Mouse (Mus musculus) bone marrow macrophage, adult 2 months (primary cell): ENCODE data around the gene Fam222b. TPM values are rescaled to one million over a fixed set of nuclear protein-coding genes. Genes with fewer than 3 reads are reported as not detected.

Experiments
- H3K27ac ChIP-seq: 2 replicates; pipeline ENCODE4 v1.5.1; 2012; ENCODE audit warnings: low read depth, low read length; ENCODE audit not compliant: insufficient read depth
- H3K4me1 ChIP-seq: 2 replicates; pipeline ENCODE4 v1.6.1; 2012; ENCODE audit warnings: low read length; ENCODE audit not compliant: control insufficient read depth, insufficient read depth
- H3K4me3 ChIP-seq: 2 replicates; pipeline ENCODE4 v1.5.1; 2012; ENCODE audit warnings: mild to moderate bottlenecking, low read length, moderate library complexity; ENCODE audit not compliant: insufficient read depth
- CTCF ChIP-seq: IDR thresholded peaks from 2 replicates; pipeline ENCODE4 v1.5.1; 2012; ENCODE audit warnings: low read depth, mild to moderate bottlenecking, low read length, moderate library complexity
- POLR2A ChIP-seq: IDR thresholded peaks from 2 replicates; pipeline ENCODE4 v1.6.1; 2012; ENCODE audit warnings: mild to moderate bottlenecking, low read depth, low read length, borderline replicate concordance
- polyA plus RNA-seq: library from polyadenylated mRNA; stranded (reverse); fragments of >200 nt; gene quantifications from 2 replicates; pipeline ENCODE4 v1.2.4, GENCODE M21; 2012; ENCODE audit not compliant: missing spikeins, insufficient read depth, insufficient read length

Fam222b gene
- polyA plus RNA-seq, 1 experiment: 11.4 TPM

GRCm38 (mm10) chr11:78151161-78151560 lies 56.7 kb downstream of the Fam222b start:
- Histone ChIP-seq H3K4me1 (no peaks in the 10 kb centered on the region), H3K27ac (no peak overlapping the region), H3K4me3 (no peak overlapping the region)
- TF ChIP-seq CTCF (peak; percentile 43; the same call in 1 of the 2 replicates), POLR2A (no peak)

- TF ChIP-seq CTCF (no peak), POLR2A (no peak)
- Histone ChIP-seq H3K4me1 (no peaks in the 10 kb centered on the region), H3K27ac (no peak overlapping the region), H3K4me3 (no peak overlapping the region)
These were observed 58.1 kb downstream of the Fam222b start for GRCm38 (mm10) chr11:78152299-78153231.

GRCm38 (mm10) chr11:78153778-78154177 lies 59.3 kb downstream of the Fam222b start:
- Histone ChIP-seq H3K27ac (no peak overlapping the region), H3K4me1 (no peaks in the 10 kb centered on the region), H3K4me3 (no peak overlapping the region)
- TF ChIP-seq CTCF: no peak
- TF ChIP-seq POLR2A: no peak

GRCm38 (mm10) chr11:78155674-78156073 lies 61.2 kb downstream of the Fam222b start:
- Histone ChIP-seq H3K4me3 (no peak overlapping the region), H3K4me1 (no peaks in the 10 kb centered on the region), H3K27ac (no peak overlapping the region)
- no peak for TF ChIP-seq CTCF
- TF ChIP-seq POLR2A: no peak

GRCm38 (mm10) chr11:78156156-78156699 lies 61.8 kb downstream of the Fam222b start:
- no peak overlapping the region for H3K4me3 ChIP-seq
- TF ChIP-seq CTCF (no peak), POLR2A (no peak)
- no peaks in the 10 kb centered on the region for H3K4me1 ChIP-seq
- no peak overlapping the region for H3K27ac ChIP-seq

- Histone ChIP-seq H3K4me3 (no peak overlapping the region), H3K4me1 (peaks cover 3% of the 10 kb centered on the region; the same call in 1 of the 2 replicates), H3K27ac (no peak overlapping the region)
- TF ChIP-seq POLR2A (no peak), CTCF (peak; percentile 66)
These were observed 64.6 kb downstream of the Fam222b start for GRCm38 (mm10) chr11:78159096-78159495.

- H3K4me1 ChIP-seq: peaks cover 5% of the 10 kb centered on the region; the same call in 1 of the 2 replicates
- TF ChIP-seq CTCF: no peak
- TF ChIP-seq POLR2A: no peak
- no peak overlapping the region for H3K4me3 ChIP-seq
- no peak overlapping the region for H3K27ac ChIP-seq
These were observed 65.1 kb downstream of the Fam222b start for GRCm38 (mm10) chr11:78159557-78159956.

- peaks cover 5% of the 10 kb centered on the region; the same call in 1 of the 2 replicates for H3K4me1 ChIP-seq
- H3K4me3 ChIP-seq: no peak overlapping the region
- H3K27ac ChIP-seq: no peak overlapping the region
- TF ChIP-seq CTCF (no peak), POLR2A (no peak)
These were observed 65.7 kb downstream of the Fam222b start for GRCm38 (mm10) chr11:78160171-78160570.

- Histone ChIP-seq H3K4me3 (no peak overlapping the region), H3K27ac (no peak overlapping the region), H3K4me1 (peaks cover 5% of the 10 kb centered on the region)
- TF ChIP-seq CTCF: no peak
- no peak for TF ChIP-seq POLR2A
These were observed 66.2 kb downstream of the Fam222b start for GRCm38 (mm10) chr11:78160675-78161074.

- TF ChIP-seq POLR2A: no peak
- TF ChIP-seq CTCF: no peak
- Histone ChIP-seq H3K27ac (no peak overlapping the region), H3K4me3 (no peak overlapping the region), H3K4me1 (peaks cover 8% of the 10 kb centered on the region)
These were observed 66.7 kb downstream of the Fam222b start for GRCm38 (mm10) chr11:78161169-78161568.
